Mouse (Mus musculus): Measurements from ENCODE around the gene Tle2.

The Tle2 gene

DNA sequence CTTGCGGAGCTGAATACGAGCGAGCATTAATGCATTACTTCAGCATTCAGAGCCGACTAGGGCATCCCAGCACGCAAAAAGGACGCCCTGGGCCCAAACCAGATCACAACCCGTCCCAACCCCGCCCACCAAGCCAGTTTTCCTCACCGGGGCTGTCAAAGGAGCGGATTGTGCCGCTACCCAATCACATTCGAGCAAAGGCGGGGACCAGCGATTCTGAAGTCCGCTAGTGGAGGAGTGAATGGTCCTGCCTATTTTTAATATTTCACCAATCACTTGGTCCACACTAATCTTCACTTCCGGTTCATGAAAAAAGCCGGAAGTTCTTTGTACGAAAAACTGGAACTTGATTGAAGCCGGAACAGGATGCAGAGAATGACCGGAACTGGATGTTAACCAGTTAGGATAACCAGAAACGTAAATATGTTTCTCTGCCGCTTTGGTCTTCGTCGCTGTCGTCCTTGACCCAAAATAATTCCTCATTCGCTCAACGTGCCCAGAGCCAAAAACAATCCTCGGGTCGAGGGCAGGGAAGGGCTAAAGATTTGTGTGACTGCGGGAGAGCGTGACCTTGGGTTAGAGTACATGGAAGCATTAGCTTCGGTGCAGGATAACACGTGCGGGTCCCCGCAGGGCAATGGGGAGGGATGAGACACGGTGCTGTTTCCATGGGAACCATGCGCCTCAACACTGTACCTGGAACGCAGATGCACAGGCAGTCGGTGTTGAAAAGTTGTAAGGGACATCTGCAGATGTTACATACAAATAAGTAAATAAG, 31.8 kb downstream of the Tle2 start, which contains the start of gene BC025920:
TSS of gene BC025920 (plus strand) at position 297 of the 778 bp plus-strand sequence.
- DNase-seq, result peak; percentile 96 to 99

DNA sequence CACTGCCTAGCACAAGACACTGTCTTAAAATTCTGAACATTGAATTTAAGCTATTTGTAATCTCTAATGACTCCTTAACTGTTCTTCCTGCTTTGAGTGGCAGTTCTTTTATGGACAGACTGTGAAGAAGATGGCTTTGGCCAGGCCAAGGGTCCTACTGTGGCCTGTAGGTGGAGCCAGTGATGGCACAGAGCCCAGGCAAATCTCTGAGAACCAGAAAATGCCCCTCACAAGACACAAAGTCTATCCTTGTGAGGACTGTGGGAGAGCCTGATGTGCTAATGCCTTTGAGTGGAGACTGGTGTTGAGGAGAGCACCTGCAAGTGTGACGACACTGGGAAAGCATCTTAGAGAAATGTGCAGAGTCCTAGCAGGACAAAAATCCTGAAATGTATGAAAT, 33.9 kb downstream of the Tle2 start:
- DNase-seq, result no peak

DNA sequence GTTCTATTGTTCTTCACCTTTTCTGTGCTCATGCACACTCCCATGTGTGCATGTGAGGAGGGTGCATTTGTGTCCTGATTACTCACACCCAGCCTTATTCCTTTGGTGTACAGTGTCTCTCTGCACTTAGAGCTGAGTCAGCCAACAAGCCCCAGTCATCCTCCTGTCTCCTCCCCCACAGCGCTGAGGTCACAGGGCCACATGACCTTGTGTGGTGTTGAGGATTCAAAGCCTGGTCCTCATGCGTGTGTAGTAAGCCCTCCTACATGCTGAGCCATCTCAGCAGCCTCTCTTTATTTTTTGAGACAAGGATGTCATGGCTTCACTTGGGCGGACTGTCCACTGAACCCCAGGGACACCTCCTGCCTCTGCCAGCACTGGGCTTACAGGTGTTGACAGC, 38.4 kb downstream of the Tle2 start:
- no peak for DNase-seq

- no peak for DNase-seq
Observed at GRCm38 (mm10) chr10:81615486-81615885, 41.1 kb downstream of the Tle2 start.

DNA sequence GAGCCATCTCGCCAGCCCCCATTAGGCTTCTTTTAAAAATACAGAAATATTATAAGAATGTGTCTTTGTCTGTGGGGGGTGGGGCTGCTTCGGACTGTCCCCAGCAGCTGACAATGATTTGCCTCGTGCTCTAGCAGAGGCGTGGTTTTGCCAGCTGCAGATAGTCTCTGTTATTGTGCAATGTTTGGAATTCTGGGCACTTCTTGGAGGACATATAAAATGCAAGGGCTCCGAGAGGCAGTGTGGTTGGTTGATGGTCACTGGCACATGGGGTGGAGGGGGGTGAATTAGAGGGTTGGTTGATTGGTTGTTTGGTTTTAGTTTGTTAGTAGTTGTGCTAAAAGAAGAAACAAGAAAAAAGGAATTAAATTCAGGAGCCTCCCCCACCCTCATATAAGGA, 45.6 kb downstream of the Tle2 start:
- no peak for DNase-seq

DNA sequence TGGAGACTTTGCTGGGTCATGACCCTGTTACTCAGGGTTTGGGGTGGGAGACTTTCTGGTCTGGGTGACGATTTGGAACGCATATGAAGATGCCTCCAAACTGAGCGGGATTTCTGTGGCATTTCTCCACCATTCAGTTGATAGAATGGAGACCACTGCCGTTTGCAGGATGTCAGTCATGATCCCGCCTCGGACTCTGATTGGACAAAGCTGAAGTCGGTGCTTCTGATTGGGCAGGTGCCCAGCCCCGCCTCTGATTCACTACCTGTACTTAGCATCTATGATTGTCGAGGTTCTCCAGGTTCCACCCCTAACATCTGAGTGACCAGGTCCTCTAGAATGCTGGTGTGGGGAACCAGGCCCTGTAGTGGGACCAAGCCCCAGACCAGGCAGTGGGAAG, 46.4 kb downstream of the Tle2 start:
- DNase-seq, result no peak

DNA sequence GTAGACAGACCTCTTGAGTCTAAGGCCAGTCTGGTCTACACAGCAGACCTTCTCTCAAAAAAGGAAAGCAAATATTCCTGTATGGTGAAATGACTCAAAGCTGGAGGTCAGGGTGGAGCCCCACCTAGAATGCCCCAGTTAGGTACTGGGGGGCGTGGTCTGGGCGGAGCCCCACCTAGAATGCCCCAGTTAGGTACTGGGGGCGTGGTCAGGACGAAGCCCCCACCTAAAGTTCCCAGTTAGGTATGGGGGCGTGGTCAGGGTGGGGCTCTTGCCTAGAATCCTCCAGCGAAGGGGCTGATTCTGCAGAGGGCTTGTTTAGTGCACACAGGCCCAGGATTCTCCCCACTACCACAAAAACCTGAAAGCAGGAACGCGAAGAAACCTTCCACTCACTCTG, 49.1 kb downstream of the Tle2 start:
- DNase-seq, result no peak

DNA sequence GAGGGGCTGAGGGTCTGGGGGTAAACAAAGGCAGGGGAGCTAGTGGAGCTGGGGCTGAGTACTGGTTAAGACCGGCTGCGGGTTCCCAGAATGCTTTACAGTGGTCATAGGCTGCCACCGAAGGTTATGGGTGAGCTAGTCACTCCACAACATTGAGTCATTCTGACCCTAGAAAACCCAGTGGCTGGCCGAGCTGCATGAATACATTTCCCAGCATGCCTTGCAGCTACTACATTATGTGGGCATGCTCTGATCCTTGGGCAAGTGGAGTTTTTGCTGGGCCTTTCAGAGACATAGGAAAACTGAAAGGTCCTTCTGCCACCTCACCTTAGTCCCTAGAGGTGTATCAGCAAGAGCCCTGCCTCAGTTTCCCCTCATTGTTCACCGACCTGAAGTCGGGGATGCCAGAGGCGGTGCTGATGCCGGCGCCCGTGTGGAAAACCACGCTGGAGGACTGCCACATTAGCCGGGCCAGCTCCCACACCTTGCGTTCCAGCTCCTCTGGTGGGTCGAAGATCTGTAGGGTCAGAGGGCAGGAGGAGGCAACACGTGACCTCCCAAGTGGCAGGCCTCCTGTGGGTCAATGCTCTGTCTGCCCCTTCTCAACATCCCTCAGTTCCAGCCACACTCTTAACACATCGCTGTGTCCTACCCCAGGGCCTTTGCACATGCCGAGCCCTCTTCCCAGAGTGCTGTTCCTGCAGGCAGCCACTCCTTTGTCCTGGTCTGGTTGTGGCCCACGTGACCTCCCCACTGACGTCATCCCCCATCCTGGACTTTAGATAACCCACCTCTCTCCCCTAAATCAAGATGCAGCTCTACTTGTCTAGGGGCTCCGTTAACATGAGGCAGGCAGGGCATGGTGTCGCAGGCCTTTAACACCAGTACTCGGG, 52.0 kb downstream of the Tle2 start:
- no peak for DNase-seq

DNA sequence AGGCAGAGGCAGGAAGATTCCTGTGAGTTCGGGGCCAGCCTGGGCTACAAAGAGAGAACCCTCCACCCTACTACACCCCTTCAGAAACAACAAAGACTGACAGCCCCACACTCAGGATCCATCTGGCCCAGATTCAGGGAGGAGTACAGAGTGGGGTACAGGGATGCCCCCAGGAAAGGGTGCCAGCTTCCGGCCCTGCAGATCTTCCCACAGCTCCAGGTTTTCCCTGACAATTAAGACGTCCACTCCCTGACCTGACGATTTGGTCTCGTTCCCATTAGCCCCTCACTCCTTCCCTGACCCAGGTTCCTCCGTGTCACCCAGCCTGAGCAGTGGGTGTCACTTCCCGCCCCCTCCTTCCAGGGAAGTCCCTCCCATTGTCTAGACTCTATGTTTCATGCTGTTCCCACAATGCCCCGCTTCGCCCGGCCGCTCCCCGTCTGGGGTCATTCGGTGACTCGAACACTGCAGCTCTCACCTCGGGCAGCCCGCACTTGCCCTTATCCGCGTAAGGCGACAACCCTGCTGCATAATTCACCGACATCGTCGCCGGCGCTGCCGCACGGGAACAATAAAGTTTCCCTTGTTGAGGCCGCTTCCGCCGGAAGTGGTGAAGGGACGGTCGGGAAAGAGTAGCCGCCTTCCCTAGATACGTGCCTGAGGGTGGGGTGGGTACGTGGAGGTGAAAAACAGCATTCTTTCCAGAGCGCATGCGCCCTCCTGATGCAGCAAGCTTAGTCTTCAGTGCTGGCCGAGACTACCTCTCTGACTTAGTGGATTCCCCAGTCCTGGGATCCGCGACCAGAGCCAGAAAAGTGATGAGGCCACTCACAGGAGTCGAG, 52.9 kb downstream of the Tle2 start, which contains the start of gene Sirt6:
TSS of gene Sirt6 (minus strand) at position 804 of the 842 bp plus-strand sequence.
- DNase-seq, result peak; percentile 92 to 96

DNA sequence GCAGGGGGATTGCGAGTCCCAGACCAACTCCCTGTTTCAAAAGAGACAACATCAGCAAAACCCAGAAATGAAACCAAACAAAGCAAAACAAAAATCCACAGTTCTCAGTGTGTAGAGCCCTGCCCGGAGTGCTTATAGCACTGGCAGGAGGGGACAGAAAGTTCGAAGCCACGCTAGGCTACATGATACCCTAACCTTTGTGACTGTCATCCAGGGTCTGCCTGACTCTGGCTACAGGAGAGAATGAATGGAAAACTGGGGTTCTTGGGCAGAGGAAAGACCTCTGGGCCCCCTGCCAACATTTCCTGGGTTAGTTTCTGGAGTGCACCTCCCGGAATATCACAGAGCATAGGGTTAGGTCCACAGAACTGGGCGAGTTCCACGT, 53.5 kb downstream of the Tle2 start:
- peak in 1 of 2 experiments; percentile 27 for DNase-seq

DNA sequence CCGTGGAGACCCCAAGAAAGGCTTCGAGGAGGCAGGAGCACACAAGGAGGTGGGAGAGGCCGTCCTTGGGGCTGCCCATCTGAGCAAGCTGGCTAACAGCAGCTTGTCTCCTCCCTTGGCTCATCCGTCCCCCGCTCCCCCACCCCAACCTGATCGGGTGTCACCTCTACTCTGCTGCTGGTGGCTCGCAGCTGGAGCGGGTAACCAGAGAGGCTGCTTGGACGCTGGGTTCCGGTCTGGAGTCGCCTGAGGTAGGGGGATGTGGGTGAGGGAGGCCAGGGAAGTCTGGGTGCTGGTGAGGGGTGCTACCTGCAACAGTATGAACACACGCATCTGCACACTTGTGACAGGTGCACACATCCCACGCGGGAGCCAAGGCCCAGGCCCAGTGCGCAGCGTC, 54.0 kb downstream of the Tle2 start, which contains the start of gene Ankrd24:
TSS of gene Ankrd24 (plus strand) at position 151 of the 400 bp plus-strand sequence.
- no peak for DNase-seq

GRCm38 (mm10) chr10:81633253-81634099, 59.1 kb downstream of the Tle2 start:
- DNase-seq, result peak; percentile 86 to 89

GRCm38 (mm10) chr10:81636338-81636737, 62.0 kb downstream of the Tle2 start:
- no peak for DNase-seq

DNA sequence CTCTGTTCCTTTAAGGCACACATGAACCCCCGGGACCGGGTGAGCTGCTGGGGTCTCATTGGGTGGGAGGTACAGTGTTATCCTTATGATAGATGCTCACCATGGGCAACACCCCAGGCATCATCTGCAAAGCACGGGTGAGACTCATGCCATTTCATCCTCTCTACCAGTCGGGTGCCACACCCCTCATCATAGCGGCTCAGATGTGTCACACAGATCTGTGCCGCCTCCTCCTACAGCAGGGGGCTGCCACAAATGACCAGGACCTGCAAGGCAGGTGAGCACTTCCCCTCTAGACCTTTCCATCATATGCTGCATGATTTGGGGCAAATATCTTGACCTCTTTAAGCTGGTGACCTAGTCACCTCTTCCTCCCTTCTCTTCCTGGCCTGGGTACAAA, 63.7 kb downstream of the Tle2 start:
- DNase-seq, result no peak
